Mouse (Mus musculus): ENCODE results near the gene Abracl. TPM values are rescaled to one million over a fixed set of nuclear protein-coding genes. Genes with fewer than 3 reads are reported as not detected.

Abracl gene
- polyA plus RNA-seq, 1 experiment from 2014 or later: 109 TPM

GRCm38 (mm10) chr10:18047380-18048146, 24.5 kb upstream of the Abracl start:
- no peaks in the 10 kb centered on the region for H3K27me3 ChIP-seq (replicated peaks; ENCODE audit: control insufficient read depth, insufficient read depth, low read length)
- H3K9me3 ChIP-seq (ENCODE audit: control insufficient read depth, low read length): no peaks in the 10 kb centered on the region
- WGBS: 59% methylated on average over 10 of the region's 10 CpGs
- ATAC-seq (replicated peaks; ENCODE audit: low FRiP score): peak; percentile 31; the same call in 1 of the 2 replicates
- no peak for DNase-seq (ENCODE audit: low spot score)
- H3K4me3 ChIP-seq (ENCODE audit: low read depth, low read length): no peak overlapping the region
- no peaks in the 10 kb centered on the region for H3K36me3 ChIP-seq (ENCODE audit: control insufficient read depth, insufficient read depth, low read length)
- H3K9ac ChIP-seq (ENCODE audit: low read depth, low read length): no peak overlapping the region
- H3K27ac ChIP-seq (ENCODE audit: low read depth, low read length): no peak overlapping the region
- H3K4me2 ChIP-seq: no peak overlapping the region
- H3K4me1 ChIP-seq (replicated peaks; ENCODE audit: control insufficient read depth, insufficient read depth, low read length): no peaks in the 10 kb centered on the region

- Histone ChIP-seq H3K4me2 (no peak overlapping the region), H3K4me3 (ENCODE audit: low read depth, low read length) (no peak overlapping the region), H3K36me3 (ENCODE audit: control insufficient read depth, insufficient read depth, low read length) (no peaks in the 10 kb centered on the region), H3K27ac (ENCODE audit: low read depth, low read length) (no peak overlapping the region), H3K27me3 (replicated peaks; ENCODE audit: control insufficient read depth, insufficient read depth, low read length) (no peaks in the 10 kb centered on the region), H3K9ac (ENCODE audit: low read depth, low read length) (no peak overlapping the region), H3K4me1 (replicated peaks; ENCODE audit: control insufficient read depth, insufficient read depth, low read length) (no peaks in the 10 kb centered on the region), H3K9me3 (ENCODE audit: control insufficient read depth, low read length) (no peaks in the 10 kb centered on the region)
- DNase-seq (ENCODE audit: low spot score) (no peak), ATAC-seq (replicated peaks; ENCODE audit: low FRiP score) (no peak)
Measured at GRCm38 (mm10) chr10:18046380-18046779, 23.3 kb upstream of the Abracl start.

GRCm38 (mm10) chr10:18036849-18037248, 13.8 kb upstream of the Abracl start:
- Histone ChIP-seq H3K27ac (ENCODE audit: low read depth, low read length) (no peak overlapping the region), H3K9me3 (ENCODE audit: control insufficient read depth, low read length) (no peaks in the 10 kb centered on the region), H3K9ac (ENCODE audit: low read depth, low read length) (no peak overlapping the region), H3K36me3 (ENCODE audit: control insufficient read depth, insufficient read depth, low read length) (no peaks in the 10 kb centered on the region), H3K4me2 (no peak overlapping the region), H3K4me1 (replicated peaks; ENCODE audit: control insufficient read depth, insufficient read depth, low read length) (no peaks in the 10 kb centered on the region), H3K27me3 (replicated peaks; ENCODE audit: control insufficient read depth, insufficient read depth, low read length) (no peaks in the 10 kb centered on the region), H3K4me3 (ENCODE audit: low read depth, low read length) (no peak overlapping the region)
- WGBS: 64% methylated on average over 5 of the region's 5 CpGs
- no peak for ATAC-seq (replicated peaks; ENCODE audit: low FRiP score)
- DNase-seq (ENCODE audit: low spot score): no peak

GRCm38 (mm10) chr10:18034408-18034807, 11.3 kb upstream of the Abracl start:
- no peak overlapping the region for H3K4me3 ChIP-seq (ENCODE audit: low read depth, low read length)
- ATAC-seq (replicated peaks; ENCODE audit: low FRiP score) (no peak), DNase-seq (ENCODE audit: low spot score) (no peak)
- 93% methylated on average over 4 of the region's 4 CpGs for WGBS
- no peaks in the 10 kb centered on the region for H3K36me3 ChIP-seq (ENCODE audit: control insufficient read depth, insufficient read depth, low read length)
- no peaks in the 10 kb centered on the region for H3K9me3 ChIP-seq (ENCODE audit: control insufficient read depth, low read length)
- no peak overlapping the region for H3K9ac ChIP-seq (ENCODE audit: low read depth, low read length)
- H3K4me2 ChIP-seq: no peak overlapping the region
- H3K4me1 ChIP-seq (replicated peaks; ENCODE audit: control insufficient read depth, insufficient read depth, low read length): no peaks in the 10 kb centered on the region
- H3K27me3 ChIP-seq (replicated peaks; ENCODE audit: control insufficient read depth, insufficient read depth, low read length): no peaks in the 10 kb centered on the region
- no peak overlapping the region for H3K27ac ChIP-seq (ENCODE audit: low read depth, low read length)

GRCm38 (mm10) chr10:18022312-18022711, 776 bp downstream of the Abracl start:
- peak overlapping the region; percentile 74 for H3K9ac ChIP-seq (ENCODE audit: low read depth, low read length)
- no peaks in the 10 kb centered on the region for H3K27me3 ChIP-seq (replicated peaks; ENCODE audit: control insufficient read depth, insufficient read depth, low read length)
- under 1% methylated on average over 21 of the region's 21 CpGs for WGBS
- ATAC-seq (replicated peaks; ENCODE audit: low FRiP score): peak; percentile 78
- peak overlapping the region; percentile 71 for H3K4me3 ChIP-seq (ENCODE audit: low read depth, low read length)
- peaks cover 3% of the 10 kb centered on the region for H3K36me3 ChIP-seq (ENCODE audit: control insufficient read depth, insufficient read depth, low read length)
- H3K9me3 ChIP-seq (ENCODE audit: control insufficient read depth, low read length): no peaks in the 10 kb centered on the region
- H3K4me1 ChIP-seq (replicated peaks; ENCODE audit: control insufficient read depth, insufficient read depth, low read length): peaks cover 3% of the 10 kb centered on the region; the same call in 1 of the 2 replicates
- peak overlapping the region; percentile 73 for H3K4me2 ChIP-seq
- peak; percentile 76 for DNase-seq (ENCODE audit: low spot score)
- peak overlapping the region; percentile 80 for H3K27ac ChIP-seq (ENCODE audit: low read depth, low read length)

- Histone ChIP-seq H3K4me1 (replicated peaks; ENCODE audit: control insufficient read depth, insufficient read depth, low read length) (peaks cover 3% of the 10 kb centered on the region; the same call in 1 of the 2 replicates), H3K9me3 (ENCODE audit: control insufficient read depth, low read length) (no peaks in the 10 kb centered on the region), H3K9ac (ENCODE audit: low read depth, low read length) (peak overlapping the region; percentile 74), H3K4me2 (peak overlapping the region; percentile 73), H3K36me3 (ENCODE audit: control insufficient read depth, insufficient read depth, low read length) (peaks cover 5% of the 10 kb centered on the region), H3K27ac (ENCODE audit: low read depth, low read length) (peak overlapping the region; percentile 80), H3K27me3 (replicated peaks; ENCODE audit: control insufficient read depth, insufficient read depth, low read length) (no peaks in the 10 kb centered on the region), H3K4me3 (ENCODE audit: low read depth, low read length) (peak overlapping the region; percentile 71)
- DNase-seq (ENCODE audit: low spot score) (no peak), ATAC-seq (replicated peaks; ENCODE audit: low FRiP score) (peak; percentile 19; the same call in 1 of the 2 replicates)
- 44% methylated on average over 14 of the region's 14 CpGs for WGBS
Measured at GRCm38 (mm10) chr10:18021576-18022311, 1.3 kb downstream of the Abracl start.

- H3K9ac ChIP-seq (ENCODE audit: low read depth, low read length): no peak overlapping the region
- H3K36me3 ChIP-seq (ENCODE audit: control insufficient read depth, insufficient read depth, low read length): peaks cover 6% of the 10 kb centered on the region
- H3K27ac ChIP-seq (ENCODE audit: low read depth, low read length): no peak overlapping the region
- no peaks in the 10 kb centered on the region for H3K27me3 ChIP-seq (replicated peaks; ENCODE audit: control insufficient read depth, insufficient read depth, low read length)
- no peaks in the 10 kb centered on the region for H3K9me3 ChIP-seq (ENCODE audit: control insufficient read depth, low read length)
- ATAC-seq (replicated peaks; ENCODE audit: low FRiP score) (no peak), DNase-seq (ENCODE audit: low spot score) (no peak)
- no peak overlapping the region for H3K4me2 ChIP-seq
- H3K4me1 ChIP-seq (replicated peaks; ENCODE audit: control insufficient read depth, insufficient read depth, low read length): peaks cover 3% of the 10 kb centered on the region; the same call in 1 of the 2 replicates
- WGBS: 90% methylated on average over 1 of the region's 1 CpGs
- H3K4me3 ChIP-seq (ENCODE audit: low read depth, low read length): no peak overlapping the region
Measured at GRCm38 (mm10) chr10:18020846-18021245, 2.2 kb downstream of the Abracl start.

GRCm38 (mm10) chr10:18020443-18020842, 2.6 kb downstream of the Abracl start:
- 90% methylated on average over 7 of the region's 7 CpGs for WGBS

More at GRCm38 (mm10) chr10:18020443-18020842, 2.6 kb downstream of the Abracl start:
- Histone ChIP-seq H3K9ac (ENCODE audit: low read depth, low read length) (no peak overlapping the region), H3K4me3 (ENCODE audit: low read depth, low read length) (no peak overlapping the region), H3K4me2 (no peak overlapping the region), H3K4me1 (replicated peaks; ENCODE audit: control insufficient read depth, insufficient read depth, low read length) (peaks cover 3% of the 10 kb centered on the region; the same call in 1 of the 2 replicates), H3K36me3 (ENCODE audit: control insufficient read depth, insufficient read depth, low read length) (peaks cover 6% of the 10 kb centered on the region), H3K27ac (ENCODE audit: low read depth, low read length) (no peak overlapping the region), H3K27me3 (replicated peaks; ENCODE audit: control insufficient read depth, insufficient read depth, low read length) (no peaks in the 10 kb centered on the region), H3K9me3 (ENCODE audit: control insufficient read depth, low read length) (no peaks in the 10 kb centered on the region)
- ATAC-seq (replicated peaks; ENCODE audit: low FRiP score) (no peak), DNase-seq (ENCODE audit: low spot score) (no peak)
